Mouse (Mus musculus) lung, postnatal 0 days (tissue): ENCODE data around the gene Zfp941.

Experiments used
- CTCF ChIP-seq: IDR thresholded peaks from 2 replicates; pipeline ENCODE4 v1.5.1; 2016; ENCODE audit warnings: antibody characterized with exemption, mild to moderate bottlenecking
- EP300 ChIP-seq: IDR thresholded peaks from 2 replicates; pipeline ENCODE4 v1.6.1; 2016; ENCODE audit warnings: antibody characterized with exemption, mild to moderate bottlenecking, control low read depth

DNA sequence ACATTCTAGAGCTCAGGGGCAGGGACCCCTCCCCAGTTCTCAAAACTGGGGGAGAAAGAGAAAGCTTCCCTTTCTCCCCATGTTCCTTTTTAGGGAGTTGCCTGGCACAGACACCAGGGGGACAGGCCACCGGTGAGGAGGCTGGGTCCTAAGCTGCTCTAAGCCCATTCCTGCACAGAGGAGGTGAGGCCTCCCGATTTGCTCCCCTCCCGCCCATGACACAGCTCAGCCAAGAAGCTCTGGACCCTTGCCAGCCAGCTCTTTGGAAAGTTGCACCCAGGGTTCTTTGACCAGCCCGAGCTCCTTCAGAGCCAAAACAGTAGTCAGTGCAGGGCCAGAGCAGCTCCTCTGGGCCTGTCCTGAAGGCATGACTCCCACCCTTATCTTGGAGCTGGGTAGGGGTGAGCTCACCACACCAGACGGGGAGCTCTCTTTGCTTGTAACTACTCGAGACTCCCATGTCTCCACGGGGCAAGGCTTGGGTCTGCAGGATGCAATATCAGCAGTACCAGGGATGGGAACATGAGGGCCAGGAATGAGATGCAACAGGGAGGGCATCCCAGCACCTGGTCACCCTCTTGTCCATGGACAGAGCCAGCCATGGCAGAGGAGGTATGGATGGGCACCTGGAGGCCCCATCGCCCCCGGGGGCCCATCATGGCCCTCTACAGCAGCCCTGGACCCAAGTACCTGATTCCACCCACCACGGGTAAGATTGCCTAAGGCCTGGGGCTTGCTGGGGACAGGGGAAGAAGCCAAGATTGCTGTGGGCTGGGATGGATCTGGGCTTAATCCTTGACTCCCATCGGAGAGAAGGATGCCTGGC, 26.0 kb upstream of the Zfp941 start, which contains the start of gene Odf3:
- TF ChIP-seq EP300 (no peak), CTCF (no peak)
